Mouse (Mus musculus) lung, embryonic 15.5 days (tissue): ENCODE measurements around the gene Tns1. TPM values are rescaled to one million over a fixed set of nuclear protein-coding genes. Genes with fewer than 3 reads are reported as not detected.

Source experiments
- ATAC-seq: fragments of 200-750 bp; cut with Nextera tagmentation; 2 replicates; pipeline ENCODE4 v1.8.0; 2017; ENCODE audit warnings: moderate number of reproducible peaks, borderline replicate concordance; ENCODE audit not compliant: low FRiP score, low TSS enrichment; ENCODE audit errors: extremely low read depth
- H3K27ac ChIP-seq: fragments of 300-500 bp; sonication (generic); 2 replicates; pipeline ENCODE4 v1.5.1; 2015; ENCODE audit warnings: moderate library complexity, mild to moderate bottlenecking, inconsistent platforms
- H3K27me3 ChIP-seq: fragments of 300-500 bp; sonication (generic); 2 replicates; pipeline ENCODE4 v1.6.1; 2015; ENCODE audit warnings: inconsistent platforms
- H3K36me3 ChIP-seq: fragments of 300-500 bp; sonication (generic); 2 replicates; pipeline ENCODE4 v1.6.1; 2015; ENCODE audit warnings: inconsistent platforms
- H3K4me1 ChIP-seq: fragments of 300-500 bp; sonication (generic); 2 replicates; pipeline ENCODE4 v1.6.1; 2015; ENCODE audit warnings: inconsistent platforms
- H3K4me2 ChIP-seq: fragments of 300-500 bp; sonication (generic); 2 replicates; pipeline ENCODE4 v1.6.1; 2015; ENCODE audit warnings: inconsistent platforms, mild to moderate bottlenecking, moderate library complexity
- H3K4me3 ChIP-seq: fragments of 300-500 bp; sonication (generic); 2 replicates; pipeline ENCODE4 v1.5.1; 2015; ENCODE audit warnings: mild to moderate bottlenecking, inconsistent platforms
- H3K9ac ChIP-seq: fragments of 300-500 bp; sonication (generic); 2 replicates; pipeline ENCODE4 v1.6.1; 2015; ENCODE audit warnings: inconsistent platforms
- H3K9me3 ChIP-seq: fragments of 300-500 bp; sonication (generic); 2 replicates; pipeline ENCODE4 v1.6.1; 2016; ENCODE audit warnings: inconsistent platforms
- WGBS: fragments of 180-500 bp; shearing (Covaris S2); methylation state at CpG from one replicate; pipeline ENCODE4 v1.1.7; 2015; 5-methylcytosine and 5-hydroxymethylcytosine counted together
- polyA plus RNA-seq: library from polyadenylated mRNA; unstranded; fragments of >200 nt; fragmentation: Nextera tagmentation; extraction: Ambion mirVana; gene quantifications from 2 replicates; pipeline ENCODE4 v1.2.1, GENCODE M21; 2015

Tns1 gene
- polyA plus RNA-seq, 1 experiment from 2014 or later: 130 TPM

DNA sequence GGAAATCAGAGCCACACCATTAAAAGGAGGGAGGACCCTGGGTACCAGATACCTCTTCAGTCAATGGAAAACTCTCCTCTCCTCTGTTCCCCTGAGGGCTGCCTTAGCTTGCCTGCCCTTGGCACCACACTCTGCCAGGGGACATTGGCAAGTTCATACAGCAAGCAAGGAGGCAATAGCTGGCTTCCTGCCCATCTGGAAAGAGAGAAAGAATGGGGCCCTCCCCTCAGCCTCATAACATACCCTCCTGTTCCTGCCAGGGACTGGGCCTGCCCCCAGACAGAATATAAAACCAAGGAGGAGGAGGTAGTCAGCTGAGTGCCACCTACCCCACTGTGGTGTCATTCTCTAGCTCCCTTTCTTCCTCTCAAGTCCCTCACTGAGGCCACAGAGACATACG is 5.1 kb downstream of the Tns1 start:
- WGBS: 89% methylated on average over 1 of the region's 1 CpGs
- H3K4me2 ChIP-seq: no peak overlapping the region
- no peak for ATAC-seq
- H3K36me3 ChIP-seq: no peaks in the 10 kb centered on the region
- no peaks in the 10 kb centered on the region for H3K9me3 ChIP-seq
- no peak overlapping the region for H3K4me3 ChIP-seq
- H3K27ac ChIP-seq: no peak overlapping the region
- no peak overlapping the region for H3K9ac ChIP-seq
- H3K27me3 ChIP-seq: peaks cover 13% of the 10 kb centered on the region; the same call in 1 of the 2 replicates
- peaks cover 30% of the 10 kb centered on the region for H3K4me1 ChIP-seq

DNA sequence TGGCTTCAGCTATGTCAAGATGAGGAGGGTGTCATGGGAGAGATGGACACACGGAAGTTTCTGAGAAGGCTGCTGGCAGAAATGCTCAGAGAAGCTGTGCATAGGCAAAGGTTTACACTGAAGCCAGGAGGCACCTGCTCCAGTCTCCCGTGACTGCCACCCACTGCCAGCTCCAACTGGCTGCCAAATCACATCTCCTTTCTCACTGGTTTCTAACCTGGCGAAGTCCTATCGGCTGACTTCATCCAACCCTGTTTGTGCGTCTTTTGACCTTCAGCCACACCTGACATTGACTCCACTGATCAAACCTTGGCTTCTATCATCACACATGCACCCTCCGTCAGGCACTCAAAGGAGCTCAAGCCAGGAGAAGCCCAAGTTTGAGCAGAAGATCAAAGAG is 6.4 kb downstream of the Tns1 start:
- no peaks in the 10 kb centered on the region for H3K36me3 ChIP-seq
- no peak overlapping the region for H3K4me2 ChIP-seq
- no peaks in the 10 kb centered on the region for H3K9me3 ChIP-seq
- H3K9ac ChIP-seq: no peak overlapping the region
- ATAC-seq: no peak
- peaks cover 17% of the 10 kb centered on the region for H3K4me1 ChIP-seq
- H3K27ac ChIP-seq: no peak overlapping the region
- peaks cover 8% of the 10 kb centered on the region; the same call in 1 of the 2 replicates for H3K27me3 ChIP-seq
- no peak overlapping the region for H3K4me3 ChIP-seq
- WGBS: 81% methylated on average over 6 of the region's 6 CpGs

DNA sequence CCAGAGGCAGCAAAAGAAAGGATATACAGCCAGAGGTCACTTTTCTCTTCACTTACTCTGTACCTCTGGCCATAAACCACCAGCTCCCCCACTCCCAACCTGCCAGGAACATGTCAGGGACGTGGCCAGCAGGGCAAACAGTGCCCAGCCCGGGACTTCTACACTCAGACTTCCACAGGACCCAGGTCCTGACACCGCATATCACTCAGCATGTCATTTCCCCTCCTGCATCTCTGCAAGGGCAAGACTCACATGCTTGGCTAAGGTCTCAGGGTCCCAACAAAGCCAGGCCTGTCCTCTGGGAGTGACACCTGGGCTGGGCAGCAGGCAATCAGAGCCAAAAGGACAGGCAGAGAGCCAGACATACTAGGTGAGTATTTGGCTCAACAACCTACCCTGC is 11.2 kb downstream of the Tns1 start:
- peaks cover 11% of the 10 kb centered on the region for H3K4me1 ChIP-seq
- no peak overlapping the region for H3K4me2 ChIP-seq
- H3K36me3 ChIP-seq: no peaks in the 10 kb centered on the region
- ATAC-seq: no peak
- no peak overlapping the region for H3K9ac ChIP-seq
- no peaks in the 10 kb centered on the region for H3K9me3 ChIP-seq
- 51% methylated on average over 3 of the region's 3 CpGs for WGBS
- H3K27ac ChIP-seq: no peak overlapping the region
- no peak overlapping the region for H3K4me3 ChIP-seq
- H3K27me3 ChIP-seq: 0 out of 2 replicates have a peak, but pooled peaks cover 2% of the 10 kb centered on the region

DNA sequence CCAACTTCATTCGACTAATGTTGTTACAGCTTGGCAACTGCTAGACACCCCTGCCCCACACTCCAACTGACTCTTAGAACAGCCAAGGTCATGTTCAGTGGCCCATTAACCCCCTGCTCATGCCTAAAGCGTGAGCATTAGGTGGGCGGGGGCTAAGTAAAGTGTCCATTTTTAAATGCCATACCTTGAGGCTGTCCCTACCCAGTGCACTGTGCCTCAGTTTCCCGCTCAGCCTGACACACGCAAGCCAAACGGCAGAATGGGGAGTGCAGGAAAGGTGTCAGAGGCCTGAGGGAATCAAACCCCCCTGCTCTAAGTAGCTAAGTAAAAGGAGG is 12.6 kb downstream of the Tns1 start:
- H3K9me3 ChIP-seq: no peaks in the 10 kb centered on the region
- H3K27me3 ChIP-seq: no peaks in the 10 kb centered on the region
- H3K4me1 ChIP-seq: peaks cover 11% of the 10 kb centered on the region
- no peak overlapping the region for H3K4me2 ChIP-seq
- WGBS: 41% methylated on average over 6 of the region's 6 CpGs
- H3K36me3 ChIP-seq: no peaks in the 10 kb centered on the region
- no peak overlapping the region for H3K4me3 ChIP-seq
- no peak overlapping the region for H3K27ac ChIP-seq
- no peak overlapping the region for H3K9ac ChIP-seq
- ATAC-seq: peak; percentile 36; the same call in 1 of the 2 replicates

DNA sequence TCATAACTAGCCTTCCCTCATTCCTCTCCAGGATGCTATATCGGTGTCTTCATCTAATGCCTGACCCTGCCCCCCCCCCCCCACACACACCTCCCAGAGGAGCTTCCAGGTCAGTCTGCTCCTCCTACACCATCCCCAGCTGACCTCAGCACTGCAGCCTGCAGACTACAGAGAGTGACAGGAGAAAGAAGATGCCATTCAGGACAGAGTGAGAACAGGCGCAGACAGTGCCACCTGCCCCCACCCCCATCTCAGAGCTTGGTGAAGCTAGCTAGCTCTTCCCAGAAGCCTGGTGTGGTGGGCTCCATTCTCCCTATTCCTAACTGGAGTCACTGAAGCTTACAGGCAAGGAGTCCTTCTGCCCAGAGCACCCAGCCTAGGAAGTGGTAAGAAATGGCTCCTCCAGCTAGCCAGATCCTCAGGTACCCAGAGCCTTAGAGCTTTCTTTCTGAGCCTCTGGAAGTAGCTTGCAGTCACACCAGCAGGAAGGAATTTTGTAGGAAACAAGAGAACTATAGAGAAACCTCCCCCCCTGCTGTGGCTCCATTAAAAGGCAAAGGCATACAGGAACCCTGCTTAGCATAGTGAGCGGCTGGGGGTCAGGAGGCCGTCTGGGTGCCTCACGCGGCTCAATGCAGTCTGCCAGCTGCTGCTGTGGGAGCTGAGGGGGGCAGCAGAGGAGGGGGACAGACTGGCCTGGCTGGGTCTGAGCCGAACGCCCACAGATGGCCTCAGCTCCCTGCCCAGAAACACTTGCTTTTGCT is 13.1 kb downstream of the Tns1 start:
- WGBS: 23% methylated on average over 8 of the region's 8 CpGs
- H3K27ac ChIP-seq: no peak overlapping the region

DNA sequence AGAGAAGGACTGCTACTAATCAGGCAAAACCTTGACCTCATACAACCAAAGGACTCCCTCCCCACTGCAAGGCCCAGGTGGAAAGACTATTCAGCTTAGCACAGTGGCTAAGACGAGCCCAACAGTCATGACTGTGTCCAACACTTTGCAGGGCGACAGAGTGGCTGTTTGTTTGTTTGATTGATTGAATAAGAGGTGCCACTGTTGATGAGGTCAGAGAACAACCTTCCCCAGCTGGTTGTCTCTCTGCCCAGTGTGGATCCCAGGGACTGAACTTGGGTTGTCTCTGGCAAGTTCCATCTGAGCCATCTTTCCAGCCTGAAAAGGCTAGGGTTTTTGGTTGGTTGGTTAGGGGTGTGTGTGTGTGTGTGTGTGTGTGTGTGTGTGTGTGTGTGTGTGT is 14.6 kb downstream of the Tns1 start:
- WGBS: 34% methylated on average over 2 of the region's 2 CpGs
- ATAC-seq: no peak
- peaks cover 13% of the 10 kb centered on the region for H3K4me1 ChIP-seq

More for the DNA sequence above, 13.1 kb downstream of the Tns1 start:
- Histone ChIP-seq H3K36me3 (no peaks in the 10 kb centered on the region), H3K9me3 (no peaks in the 10 kb centered on the region), H3K4me1 (peaks cover 11% of the 10 kb centered on the region), H3K4me2 (no peak overlapping the region), H3K27me3 (no peaks in the 10 kb centered on the region), H3K4me3 (no peak overlapping the region), H3K9ac (no peak overlapping the region)
- peak; percentile 21; the same call in 1 of the 2 replicates for ATAC-seq

DNA sequence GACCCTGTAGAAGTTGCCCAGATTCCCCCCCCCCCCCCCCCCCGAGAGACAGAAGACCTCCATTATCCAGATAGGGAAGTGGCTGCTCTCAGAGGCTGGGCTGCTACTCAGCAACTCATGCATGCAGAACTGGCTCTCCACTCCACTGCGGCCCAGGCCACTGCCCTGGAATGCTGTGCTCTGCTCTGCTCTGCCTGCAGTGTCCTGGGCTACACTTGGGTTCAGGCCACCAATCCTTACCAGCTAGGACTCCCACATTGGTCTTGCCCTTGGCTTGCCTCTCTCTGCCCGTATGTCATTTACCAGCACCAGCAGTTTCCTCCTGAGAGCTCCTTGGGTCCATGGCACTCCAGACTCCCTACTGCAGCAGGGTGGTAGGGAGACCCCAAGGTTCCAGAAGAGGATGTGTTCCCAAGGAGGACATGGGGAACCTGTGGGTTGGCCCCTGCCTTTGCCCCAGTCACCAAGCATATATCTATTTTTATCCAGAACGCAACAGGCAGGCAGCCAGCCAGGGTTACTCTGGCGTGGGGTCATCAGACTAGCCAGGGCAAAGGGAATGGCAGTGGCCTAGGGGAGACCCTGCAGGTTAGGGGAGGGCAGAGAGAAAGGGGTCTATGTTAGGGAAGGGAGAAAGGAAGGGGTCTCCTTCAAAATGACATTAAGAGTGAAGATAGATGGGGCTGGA is 16.2 kb downstream of the Tns1 start:
- H3K27me3 ChIP-seq: no peaks in the 10 kb centered on the region
- whole genome bisulfite sequencing: 76% methylated on average over 4 of the region's 5 CpGs
- no peak for ATAC-seq
- peaks cover 29% of the 10 kb centered on the region for H3K4me1 ChIP-seq
- no peak overlapping the region for H3K27ac ChIP-seq
- H3K4me3 ChIP-seq: no peak overlapping the region
- no peak overlapping the region for H3K4me2 ChIP-seq
- H3K36me3 ChIP-seq: no peaks in the 10 kb centered on the region
- H3K9me3 ChIP-seq: no peaks in the 10 kb centered on the region
- H3K9ac ChIP-seq: no peak overlapping the region

More for the DNA sequence above, 14.6 kb downstream of the Tns1 start:
- Histone ChIP-seq H3K9ac (no peak overlapping the region), H3K4me2 (no peak overlapping the region), H3K36me3 (no peaks in the 10 kb centered on the region), H3K27ac (no peak overlapping the region), H3K9me3 (no peaks in the 10 kb centered on the region), H3K27me3 (no peaks in the 10 kb centered on the region), H3K4me3 (no peak overlapping the region)

DNA sequence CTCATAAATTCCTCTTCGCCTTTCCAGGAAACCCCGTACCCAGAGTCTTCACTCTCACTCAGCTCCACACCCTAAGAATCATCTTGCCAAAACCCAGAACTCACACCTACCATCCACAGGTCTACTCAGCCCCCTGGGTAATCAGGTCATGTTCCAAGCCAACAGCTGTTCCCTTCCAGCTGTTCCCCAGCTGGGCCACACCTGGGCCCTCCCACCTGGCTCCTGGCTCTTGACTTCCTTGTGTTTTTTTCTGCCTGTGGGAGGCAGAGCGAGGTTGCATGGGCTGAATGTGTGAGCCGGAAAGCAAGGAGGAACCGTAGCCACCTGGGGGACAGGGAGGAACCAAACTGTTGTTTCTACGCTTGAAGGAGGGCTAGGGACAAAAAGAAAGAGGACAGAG is 18.0 kb downstream of the Tns1 start:
- ATAC-seq: no peak
- no peaks in the 10 kb centered on the region for H3K36me3 ChIP-seq
- H3K4me2 ChIP-seq: no peak overlapping the region
- H3K27ac ChIP-seq: no peak overlapping the region
- no peak overlapping the region for H3K9ac ChIP-seq
- peaks cover 27% of the 10 kb centered on the region for H3K4me1 ChIP-seq
- 65% methylated on average over 6 of the region's 6 CpGs for WGBS
- no peak overlapping the region for H3K4me3 ChIP-seq
- H3K9me3 ChIP-seq: no peaks in the 10 kb centered on the region
- H3K27me3 ChIP-seq: 0 out of 2 replicates have a peak, but pooled peaks cover 3% of the 10 kb centered on the region

DNA sequence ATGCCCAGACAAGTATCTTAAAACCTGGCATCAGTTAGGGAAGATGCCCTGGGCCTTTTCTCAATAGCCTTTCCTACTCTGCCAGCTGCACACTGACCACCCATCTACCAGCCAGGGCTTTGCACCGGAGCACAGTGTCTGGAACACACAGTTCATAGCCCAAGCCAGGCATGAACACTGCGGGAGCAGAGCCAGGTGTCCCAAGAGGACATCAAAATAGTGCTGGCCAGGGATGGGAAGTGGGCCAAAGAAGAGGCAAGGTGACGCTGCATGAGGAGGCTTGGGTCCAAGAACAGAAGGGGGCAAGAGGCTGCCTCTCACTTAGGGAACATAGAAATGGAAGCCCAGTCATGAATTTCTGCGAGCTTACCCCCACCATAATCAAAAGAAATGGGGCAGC is 18.6 kb downstream of the Tns1 start:
- WGBS: 66% methylated on average over 4 of the region's 4 CpGs
- Histone ChIP-seq H3K4me2 (no peak overlapping the region), H3K9ac (no peak overlapping the region), H3K9me3 (no peaks in the 10 kb centered on the region), H3K36me3 (no peaks in the 10 kb centered on the region), H3K27ac (no peak overlapping the region), H3K27me3 (peaks cover 5% of the 10 kb centered on the region; the same call in 1 of the 2 replicates), H3K4me3 (no peak overlapping the region), H3K4me1 (peaks cover 24% of the 10 kb centered on the region)
- ATAC-seq: no peak

DNA sequence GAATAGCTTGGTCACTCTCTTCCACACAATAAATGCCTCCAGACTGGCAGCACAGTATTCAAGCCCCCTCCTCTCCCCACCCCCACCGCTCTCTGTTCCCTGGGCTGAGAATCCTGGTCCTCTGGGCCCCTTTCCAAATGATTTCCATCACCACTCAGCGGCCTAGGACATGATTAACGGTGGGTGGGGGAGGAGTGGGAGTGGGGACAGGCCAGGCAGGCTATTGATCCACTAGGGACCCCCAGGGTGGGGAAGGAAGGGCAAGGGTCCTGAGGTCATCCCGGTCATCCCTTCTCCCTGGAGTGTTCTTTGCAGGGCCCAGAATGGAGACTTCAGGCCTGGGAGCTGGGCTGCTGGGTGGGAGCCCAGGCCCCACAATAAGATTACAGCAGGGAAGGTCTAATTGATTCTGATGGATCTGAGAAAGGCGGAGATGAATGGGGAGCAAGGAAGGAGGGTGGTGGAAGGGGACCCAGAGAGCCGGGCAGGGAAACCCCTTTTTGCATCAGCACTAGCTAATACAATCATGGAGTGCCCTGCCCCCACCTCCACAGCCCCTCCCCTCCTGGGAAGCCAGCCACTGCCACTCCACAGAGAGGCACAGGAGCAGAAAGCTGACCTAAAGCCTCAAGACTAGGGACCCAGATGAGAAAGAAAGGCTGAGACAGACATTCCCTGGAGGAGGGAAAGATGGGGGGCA is 20.4 kb downstream of the Tns1 start:
- Histone ChIP-seq H3K27ac (peak overlapping the region; percentile 56), H3K9me3 (no peaks in the 10 kb centered on the region), H3K36me3 (no peaks in the 10 kb centered on the region), H3K4me2 (no peak overlapping the region), H3K4me1 (peaks cover 40% of the 10 kb centered on the region), H3K9ac (no peak overlapping the region), H3K4me3 (no peak overlapping the region), H3K27me3 (peaks cover 21% of the 10 kb centered on the region)
- peak; percentile 21; the same call in 1 of the 2 replicates for ATAC-seq
- 34% methylated on average over 6 of the region's 6 CpGs for WGBS

DNA sequence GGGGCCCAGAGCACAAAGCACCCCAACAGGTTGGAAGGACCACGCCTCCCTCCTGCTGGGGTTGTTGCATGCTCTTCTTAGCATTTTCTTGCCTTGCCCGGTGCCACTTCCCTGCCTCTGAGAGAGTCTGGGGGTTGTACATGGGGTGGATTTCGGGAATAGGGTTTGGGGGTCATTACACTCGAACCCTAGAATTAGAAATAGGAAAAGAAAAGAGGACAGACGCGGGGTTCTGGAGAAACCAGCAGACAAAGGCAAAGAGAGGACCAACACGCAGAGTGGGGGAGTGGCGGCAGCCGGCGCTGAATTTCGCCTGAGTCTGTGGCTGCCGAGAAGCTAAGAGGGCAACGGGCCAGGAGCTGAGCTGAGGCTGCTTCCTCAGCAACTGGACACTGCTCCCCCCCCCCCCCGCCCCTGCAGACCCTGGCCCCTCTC is 25.2 kb downstream of the Tns1 start:
- WGBS: 0% methylated on average over 13 of the region's 14 CpGs

More for the DNA sequence above, 25.2 kb downstream of the Tns1 start:
- Histone ChIP-seq H3K36me3 (no peaks in the 10 kb centered on the region), H3K9ac (peak overlapping the region; percentile 50), H3K9me3 (no peaks in the 10 kb centered on the region), H3K4me2 (peak overlapping the region; percentile 95), H3K27ac (peak overlapping the region; percentile 76), H3K27me3 (peaks cover 53% of the 10 kb centered on the region), H3K4me1 (peaks cover 63% of the 10 kb centered on the region), H3K4me3 (peak overlapping the region; percentile 53)
- peak; percentile 38; the same call in 1 of the 2 replicates for ATAC-seq
